Mouse (Mus musculus) lung, adult 2 months (tissue): ENCODE data around the gene Foxn3.

Experiments used
- CTCF ChIP-seq: fragments of 200-500 bp; IDR thresholded peaks from 2 replicates; pipeline ENCODE4 v1.5.1; 2011; ENCODE audit warnings: mild to moderate bottlenecking, low read length, control low read depth; ENCODE audit not compliant: insufficient read depth
- POLR2A ChIP-seq: fragments of 200-500 bp; IDR thresholded peaks from 2 replicates; pipeline ENCODE4 v1.6.1; 2011; ENCODE audit warnings: low read depth, mild to moderate bottlenecking, control low read depth, low read length, borderline replicate concordance; ENCODE audit errors: extremely low read depth

DNA sequence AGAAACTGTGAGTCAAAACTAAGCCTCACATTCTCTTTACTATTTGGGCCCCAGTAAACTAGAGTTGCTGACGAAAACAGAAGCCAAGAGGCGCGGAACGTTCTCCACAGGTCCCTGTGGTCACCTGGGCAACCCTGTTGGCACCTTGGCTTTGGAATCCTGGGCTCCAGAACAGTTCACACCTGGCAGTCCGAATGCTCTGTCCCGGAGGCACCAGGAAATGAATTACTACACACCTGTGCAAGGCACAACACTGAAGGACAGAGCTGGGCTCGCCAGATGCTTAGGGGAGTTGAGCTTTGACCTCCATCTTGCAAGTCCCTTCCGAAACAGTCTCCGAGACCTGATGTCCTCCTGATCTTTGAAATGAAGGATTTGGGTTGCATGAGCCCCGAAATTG lies 44.7 kb downstream of the Foxn3 start:
- TF ChIP-seq CTCF (no peak), POLR2A (no peak)
